Mouse (Mus musculus) kidney, adult 2 months (tissue): Measurements from ENCODE around the gene Rassf1.

Experiments
- CTCF ChIP-seq: fragments of 200-500 bp; conservative IDR thresholded peaks from 2 replicates; pipeline ENCODE4 v1.5.1; 2011; ENCODE audit warnings: low read depth, mild to moderate bottlenecking, control low read depth, low read length, moderate library complexity, mixed read lengths; ENCODE audit not compliant: insufficient read depth, insufficient read length
- POLR2A ChIP-seq: fragments of 200-500 bp; IDR thresholded peaks from one replicate; pipeline ENCODE4 v1.6.1; 2011; ENCODE audit warnings: low read depth, low read length, control low read depth

DNA sequence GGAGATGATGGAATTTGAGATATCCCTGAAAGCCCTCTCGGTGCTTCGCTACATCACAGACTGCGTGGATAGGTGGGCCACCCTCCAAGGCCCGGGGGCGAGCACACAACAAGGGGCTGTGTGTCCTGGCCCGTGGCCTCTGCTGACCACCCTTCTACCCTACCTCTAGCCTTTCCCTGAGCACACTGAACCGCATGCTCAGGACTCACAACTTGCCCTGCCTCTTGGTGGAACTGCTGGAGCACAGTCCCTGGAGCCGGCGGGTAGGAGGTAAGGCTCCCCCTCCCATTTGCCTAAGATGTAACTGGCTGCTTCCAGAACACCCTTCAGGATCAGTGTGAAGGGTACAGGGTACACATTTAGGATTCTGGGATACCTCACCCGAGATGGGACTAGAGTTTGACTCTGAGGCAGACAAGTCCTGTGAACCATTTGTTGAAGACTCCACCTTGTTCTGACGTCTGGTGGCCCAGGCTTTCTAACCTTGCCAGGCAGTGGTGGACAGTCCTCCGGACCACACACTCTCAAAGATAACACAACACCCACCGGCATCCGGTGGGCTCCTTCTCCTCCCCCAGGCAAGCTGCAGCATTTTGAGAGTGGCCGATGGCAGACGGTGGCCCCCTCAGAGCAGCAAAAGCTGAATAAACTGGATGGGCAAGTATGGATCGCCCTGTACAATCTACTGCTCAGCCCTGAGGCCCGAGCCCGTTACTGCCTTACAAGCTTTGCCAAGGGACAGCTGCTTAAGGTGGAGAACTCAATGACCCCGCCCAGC is 1.9 kb upstream of the Rassf1 start:
- TF ChIP-seq CTCF: no peak
- TF ChIP-seq POLR2A: no peak
